In the genomic region with DNA sequence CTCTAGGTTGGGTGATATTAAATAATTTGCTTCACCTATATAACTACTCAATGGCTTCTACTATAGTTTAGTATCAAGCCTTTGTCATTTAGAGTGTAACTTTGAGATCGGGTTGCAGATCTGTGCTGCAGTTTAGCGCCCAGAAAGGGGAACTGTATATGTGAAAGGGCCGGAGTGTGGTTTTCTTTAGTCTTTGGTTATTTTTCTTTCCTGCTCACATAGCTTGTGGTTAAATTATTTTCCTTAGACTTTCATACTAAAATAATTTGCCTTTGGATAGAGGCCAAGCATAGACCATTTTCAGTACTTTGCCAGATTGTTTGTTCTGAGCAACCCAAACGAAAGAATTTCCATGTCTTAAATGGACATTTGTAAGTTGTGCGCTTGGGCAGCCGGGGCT, we compare ENCODE assay signal across 21 mouse cellular contexts. TPM values are rescaled to one million over a fixed set of nuclear protein-coding genes. Genes with fewer than 3 reads are reported as not detected.
A peak's percentile ranks its signal among the peaks of the same experiment; 100 is the strongest.
DNase-seq lines count a peak whose midpoint lies in the region; ATAC-seq and TF ChIP-seq lines count a peak whose summit lies in the region.
"Had no signal": no experiment of that assay in that cellular context is flagged by ENCODE, and none has a peak within 500 bp of the region (broad histone marks: within the 10 kb centered on the region; RNA-seq: fewer than 3 reads in every experiment).

No protein-coding gene starts in this region.

- H3K4me3 ChIP-seq in left cerebral cortex, adult 2 months, result no peak overlapping the region
- no peak overlapping the region for H3K4me3 ChIP-seq in CH12.LX (replicated peaks in 1 of 3; ENCODE audit: low read depth in 2 of 3, low read length in 2 of 3, poor library complexity in 1 of 3)
- no peak overlapping the region for H3K4me3 ChIP-seq in limb, embryonic 14.5 days (replicated peaks; ENCODE audit: low read length)
- H3K4me3 ChIP-seq in kidney, embryonic 16.5 days (ENCODE audit: low read length), result no peak overlapping the region
- H3K4me3 ChIP-seq: heart, embryonic 13.5 days; liver, embryonic 13.5 days; megakaryocyte, embryonic 14.5 days; neural tube, embryonic 12.5 days had no signal

- dilution Hi-C loops in CH12.LX (cut with MboI; ENCODE audit: extremely low pct_ligation_motif_present, extremely low pct_unique_long_range_greater_than_20kb, low sequenced_read_pairs), result no loop called here

- no peaks in the 10 kb centered on the region for H3K79me2 ChIP-seq in CH12.LX (replicated peaks; ENCODE audit: control insufficient read depth, extremely low read depth, insufficient read depth, poor library complexity, severe bottlenecking)

- peak; percentile 92 for ATAC-seq in common myeloid progenitor, adult 5-6 weeks (replicated peaks; ENCODE audit: low read depth, poor library complexity, severe bottlenecking)
- no peak for ATAC-seq in limb, embryonic 14.5 days (ENCODE audit: low FRiP score, low read depth)
- ATAC-seq in kidney, embryonic 16.5 days (ENCODE audit: low FRiP score, low TSS enrichment), result no peak
- ATAC-seq: Patski had no signal

- H3K36me3 ChIP-seq in CH12.LX (replicated peaks in 1 of 2; ENCODE audit: control insufficient read depth in 1 of 2, insufficient read depth in 1 of 2, low read length in 1 of 2), result no peaks in the 10 kb centered on the region
- H3K36me3 ChIP-seq in limb, embryonic 14.5 days (ENCODE audit: control insufficient read depth, insufficient read depth, low read length), result no peaks in the 10 kb centered on the region
- no peaks in the 10 kb centered on the region for H3K36me3 ChIP-seq in kidney, embryonic 16.5 days (ENCODE audit: insufficient read depth, low read length)
- H3K36me3 ChIP-seq: heart, embryonic 13.5 days; liver, embryonic 13.5 days; neural tube, embryonic 12.5 days had no signal

- intact Hi-C loops in left cerebral cortex, adult 2 months (cut with DNase I), result no loop called here

- H3K9ac ChIP-seq in CH12.LX (ENCODE audit: insufficient read depth, low read depth), result no peak overlapping the region
- H3K9ac ChIP-seq in limb, embryonic 14.5 days (ENCODE audit: low read depth, low read length, severe bottlenecking), result no peak overlapping the region
- no peak overlapping the region for H3K9ac ChIP-seq in kidney, embryonic 16.5 days (replicated peaks; ENCODE audit: low read length)
- H3K9ac ChIP-seq: heart, embryonic 13.5 days; liver, embryonic 13.5 days; neural tube, embryonic 12.5 days had no signal

- H3K4me2 ChIP-seq in CH12.LX (ENCODE audit: insufficient read depth, low read depth, poor library complexity, severe bottlenecking), result peak overlapping the region; percentile 38
- H3K4me2 ChIP-seq in limb, embryonic 14.5 days (replicated peaks; ENCODE audit: low read depth, low read length, severe bottlenecking), result no peak overlapping the region
- no peak overlapping the region for H3K4me2 ChIP-seq in kidney, embryonic 16.5 days (replicated peaks; ENCODE audit: low read depth, low read length)
- H3K4me2 ChIP-seq: heart, embryonic 13.5 days; liver, embryonic 13.5 days; neural tube, embryonic 12.5 days had no signal

- 0 out of 4 replicates have a peak, but pooled peaks cover 0 to 7% of the 10 kb centered on the region in 2 experiments for H3K4me1 ChIP-seq in CH12.LX (ENCODE audit: control insufficient read depth in 1 of 2, insufficient read depth in 2 of 2)
- peaks cover 15% of the 10 kb centered on the region for H3K4me1 ChIP-seq in limb, embryonic 14.5 days (ENCODE audit: control insufficient read depth, insufficient read depth, low read length)
- no peaks in the 10 kb centered on the region for H3K4me1 ChIP-seq in kidney, embryonic 16.5 days (ENCODE audit: insufficient read depth, low read length)
- H3K4me1 ChIP-seq: heart, embryonic 13.5 days; liver, embryonic 13.5 days; megakaryocyte, embryonic 14.5 days; neural tube, embryonic 12.5 days had no signal

- TF ChIP-seq RAD21 in CH12.LX (IDR thresholded peaks at IDR 0.05; ENCODE audit: low read depth, low read length), result no peak

- in situ Hi-C loops in CH12.LX (cut with MboI; ENCODE audit: low pct_ligation_motif_present, low pct_unique_long_range_greater_than_20kb, low sequenced_read_pairs), result no loop called here

- TF ChIP-seq EP300 in CH12.LX (IDR thresholded peaks at IDR 0.05; ENCODE audit: low read length), result no peak

- H3K9me3 ChIP-seq in CH12.LX (replicated peaks; ENCODE audit: low read length), result no peaks in the 10 kb centered on the region
- H3K9me3 ChIP-seq in limb, embryonic 14.5 days (ENCODE audit: control insufficient read depth, low read length), result no peaks in the 10 kb centered on the region
- H3K9me3 ChIP-seq in kidney, embryonic 16.5 days (ENCODE audit: low read length), result no peaks in the 10 kb centered on the region
- H3K9me3 ChIP-seq: heart, embryonic 13.5 days; liver, embryonic 13.5 days; megakaryocyte, embryonic 14.5 days; neural tube, embryonic 12.5 days had no signal

- 64% methylated on average over 6 of the region's 6 CpGs for WGBS in limb, embryonic 14.5 days
- 76% methylated on average over 6 of the region's 6 CpGs for WGBS in kidney, embryonic 16.5 days

- H3K27ac ChIP-seq in left cerebral cortex, adult 2 months, result peak overlapping the region; percentile 36
- no peak overlapping the region for H3K27ac ChIP-seq in CH12.LX (ENCODE audit: insufficient read depth, low read depth)
- no peak overlapping the region for H3K27ac ChIP-seq in limb, embryonic 14.5 days (replicated peaks; ENCODE audit: low read depth, low read length)
- H3K27ac ChIP-seq in kidney, embryonic 16.5 days (ENCODE audit: low read length), result no peak overlapping the region
- H3K27ac ChIP-seq: heart, embryonic 13.5 days; liver, embryonic 13.5 days; neural tube, embryonic 12.5 days had no signal

- DNase-seq in left cerebral cortex, adult 2 months (ENCODE audit: extremely low spot score in 1 of 2, low spot score in 2 of 2), result no peak
- DNase-seq in left cerebral cortex, adult 11 months (ENCODE audit: low spot score), result no peak
- no peak for DNase-seq in CH12.LX (ENCODE audit: extremely low read depth)
- peak; percentile 38 for DNase-seq in limb, embryonic 14.5 days (ENCODE audit: low spot score)
- no peak for DNase-seq in kidney, adult 9 months
- DNase-seq: adrenal gland, postnatal 36 days; cerebellum, adult 9-10 months; embryo, embryonic 11 days; gastrocnemius, postnatal 25 days; heart, postnatal 36 days; kidney, adult 2 months; kidney, postnatal 4 days; liver, embryonic 13.5 days; lung, postnatal 10 days; thymus, postnatal 25 days had no signal

- no peaks in the 10 kb centered on the region for H3K27me3 ChIP-seq in CH12.LX (replicated peaks)
- no peaks in the 10 kb centered on the region for H3K27me3 ChIP-seq in limb, embryonic 14.5 days (ENCODE audit: control insufficient read depth, insufficient read depth, low read length)
- H3K27me3 ChIP-seq in kidney, embryonic 16.5 days (ENCODE audit: insufficient read depth, low read length), result no peaks in the 10 kb centered on the region
- H3K27me3 ChIP-seq: heart, embryonic 13.5 days; liver, embryonic 13.5 days; megakaryocyte, embryonic 14.5 days; neural tube, embryonic 12.5 days; Patski had no signal

- no peak for TF ChIP-seq POLR2A in CH12.LX (IDR thresholded peaks at IDR 0.05; ENCODE audit: low read depth, low read length)
- no peak for TF ChIP-seq POLR2A in limb, embryonic 14.5 days (IDR thresholded peaks at IDR 0.05; ENCODE audit: borderline replicate concordance, extremely low read depth, insufficient read depth, insufficient read length)

- no peak for TF ChIP-seq CTCF in left cerebral cortex, adult 2 months (IDR thresholded peaks at IDR 0.05)
- TF ChIP-seq CTCF in CH12.LX (conservative IDR thresholded peaks at IDR 0.05 in 1 of 2, IDR thresholded peaks at IDR 0.05 in 1 of 2; ENCODE audit: low read depth in 2 of 2, low read length in 2 of 2), result no peak

TF ChIP-seq in CH12.LX, 34 proteins besides CTCF, POLR2A, EP300 and RAD21:
- TF ChIP-seq ZNF384 (IDR thresholded peaks at IDR 0.05; ENCODE audit: low read depth, low read length), result no peak
- no peak for TF ChIP-seq KAT2A (IDR thresholded peaks at IDR 0.05; ENCODE audit: insufficient replicate concordance, low read length)
- TF ChIP-seq UBTF (IDR thresholded peaks at IDR 0.05; ENCODE audit: low read depth, low read length), result no peak
- TF ChIP-seq USF2 (conservative IDR thresholded peaks at IDR 0.05; ENCODE audit: low read depth, low read length), result no peak
- TF ChIP-seq POLR2AphosphoS2 (IDR thresholded peaks at IDR 0.05; ENCODE audit: low read depth, low read length), result no peak
- TF ChIP-seq MAZ (IDR thresholded peaks at IDR 0.05; ENCODE audit: low read depth, low read length), result no peak
- TF ChIP-seq HCFC1 (IDR thresholded peaks at IDR 0.05; ENCODE audit: low read depth, low read length), result no peak
- no peak for TF ChIP-seq ZC3H11A (IDR thresholded peaks at IDR 0.05; ENCODE audit: low read depth, low read length)
- TF ChIP-seq MAX (IDR thresholded peaks at IDR 0.05; ENCODE audit: low read length), result no peak
- TF ChIP-seq ZKSCAN1 (IDR thresholded peaks at IDR 0.05; ENCODE audit: borderline replicate concordance, low read depth, low read length), result no peak
- no peak for TF ChIP-seq ZMIZ1 (IDR thresholded peaks at IDR 0.05; ENCODE audit: low read depth, low read length)
- TF ChIP-seq SMC3 (IDR thresholded peaks at IDR 0.05; ENCODE audit: low read depth, low read length), result no peak
- TF ChIP-seq MYC (IDR thresholded peaks at IDR 0.05; ENCODE audit: low read depth, low read length), result no peak
- no peak for TF ChIP-seq BHLHE40 (IDR thresholded peaks at IDR 0.05; ENCODE audit: low read depth, low read length)
- no peak for TF ChIP-seq TBP (conservative IDR thresholded peaks at IDR 0.05; ENCODE audit: low read depth, low read length)
- no peak for TF ChIP-seq GABPA (IDR thresholded peaks at IDR 0.05; ENCODE audit: insufficient replicate concordance, low read depth, low read length)
- no peak for TF ChIP-seq ELF1 (IDR thresholded peaks at IDR 0.05; ENCODE audit: low read depth, low read length)
- no peak for TF ChIP-seq CHD2 (IDR thresholded peaks at IDR 0.05; ENCODE audit: low read length)
- TF ChIP-seq IRF4 (IDR thresholded peaks at IDR 0.05; ENCODE audit: low read depth, low read length), result no peak

RNA-seq across cellular contexts. Expression of a gene that starts 46.9 kb away (rescaled TPM):
- total RNA-seq in left cerebral cortex, adult 2 months (2021), result 100 to 1,000 TPM in 1 of 2 experiments, 10 to 100 TPM in 1; 94.9 to 100 TPM
- total RNA-seq in CH12.LX (2012; rRNA removed) (not detected in 2 replicates), CH12.LX (2014; rRNA removed) (not detected in 2 replicates)
- polyA plus RNA-seq in CH12.LX (2012; ENCODE audit: insufficient read length, low read depth), result not detected in 2 replicates
- not detected in 2 replicates for total RNA-seq in common myeloid progenitor, adult 5-6 weeks (2017)
- 1.1 and 1.3 TPM in 2 replicates for polyA plus RNA-seq in limb, embryonic 14.5 days (2012; rRNA removed)
- polyA plus RNA-seq in limb, embryonic 14.5 days (2014; fragmentation: Nextera tagmentation; extraction: Ambion mirVana), result 1.3 and 2.1 TPM in 2 replicates
- polyA plus RNA-seq in kidney, embryonic 16.5 days (2015; fragmentation: Nextera tagmentation; extraction: Ambion mirVana), result 18.1 and 20.2 TPM in 2 replicates

Comparison
In these comparisons a context has a peak if more than half of its experiments do, and no peak if none do; other contexts are left out.
1. RNA of a gene that starts 46.9 kb away (total RNA-seq): 94.9 to 100 TPM in left cerebral cortex, adult 2 months; not detected in CH12.LX and not detected in common myeloid progenitor, adult 5-6 weeks; every median in the first group is over 10 times any median in the second.